Mouse (Mus musculus) frontal cortex, postnatal 14 days (tissue): ENCODE measurements at regions not wholly inside any gene's neighbourhood (a gene's known extent, or its start where the extent isn't known, plus 50 kb on each side); places are given as distances from the start of the nearest gene placed in this dataset.

ENCODE experiments used
- DNase-seq, 2 experiments: peaks; one replicate each; pipeline ENCODE4 v3.0.0; 2022; ENCODE audit warnings: low spot score in 2 of 2

DNA sequence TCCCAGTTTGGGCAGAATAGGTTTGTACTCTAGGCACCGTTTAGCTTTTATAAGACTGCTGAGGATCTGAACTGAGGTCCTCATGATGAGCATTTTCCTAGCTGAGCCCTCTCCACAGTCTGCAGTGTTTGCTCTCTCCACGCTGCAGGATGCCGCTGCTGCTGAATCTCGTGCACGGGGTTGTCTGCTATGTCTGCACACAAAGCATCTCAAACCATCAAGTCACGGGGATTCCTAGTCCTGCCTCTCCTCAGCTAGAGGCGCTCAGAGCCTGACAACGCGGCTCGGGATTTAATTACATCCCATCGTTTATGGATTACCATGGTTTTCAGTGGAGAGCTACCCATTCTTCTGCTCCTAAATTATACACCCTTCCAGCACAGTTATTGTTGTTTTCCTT, 175.6 kb downstream of the Rnf144b start:
- no peak for DNase-seq

DNA sequence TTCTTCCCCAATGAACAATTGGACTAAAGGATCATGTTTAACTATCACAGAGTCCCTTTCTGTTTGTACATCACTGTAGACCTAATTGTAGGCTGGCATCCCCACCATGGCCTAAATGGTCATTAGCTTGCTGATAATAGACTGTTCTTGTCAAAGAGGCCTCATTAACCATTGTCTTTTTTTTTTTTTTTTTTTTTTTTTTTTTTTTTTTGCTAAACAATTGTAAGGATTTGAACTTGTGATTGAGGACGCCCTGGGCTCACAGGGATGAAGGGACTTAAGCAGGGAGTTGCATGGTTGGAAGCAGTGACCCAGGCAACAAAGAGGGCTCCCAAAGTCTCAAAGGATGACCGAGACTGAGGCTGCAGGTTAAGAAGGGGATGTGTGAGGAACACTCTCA, 178.0 kb downstream of the Rnf144b start:
- no peak for DNase-seq

DNA sequence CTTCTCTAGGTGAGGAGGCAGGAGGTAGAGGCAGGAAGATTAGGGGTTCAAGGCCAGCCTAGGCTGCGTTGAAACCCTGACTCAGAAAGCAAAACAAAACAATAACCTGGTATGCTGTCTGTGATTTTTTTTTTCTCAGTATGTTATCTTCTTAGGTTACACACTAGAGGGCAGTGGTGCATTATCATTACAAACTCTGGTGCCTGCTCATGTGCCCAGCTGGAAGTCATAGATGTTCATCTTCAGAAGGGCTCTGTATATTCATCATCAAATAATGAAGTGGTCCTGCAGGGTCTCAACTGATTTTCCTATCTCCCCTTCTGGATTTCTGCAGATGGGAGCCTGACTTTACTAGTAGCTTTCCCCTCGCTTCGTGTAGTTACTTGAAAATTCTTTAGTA, 178.6 kb downstream of the Rnf144b start:
- no peak for DNase-seq

DNA sequence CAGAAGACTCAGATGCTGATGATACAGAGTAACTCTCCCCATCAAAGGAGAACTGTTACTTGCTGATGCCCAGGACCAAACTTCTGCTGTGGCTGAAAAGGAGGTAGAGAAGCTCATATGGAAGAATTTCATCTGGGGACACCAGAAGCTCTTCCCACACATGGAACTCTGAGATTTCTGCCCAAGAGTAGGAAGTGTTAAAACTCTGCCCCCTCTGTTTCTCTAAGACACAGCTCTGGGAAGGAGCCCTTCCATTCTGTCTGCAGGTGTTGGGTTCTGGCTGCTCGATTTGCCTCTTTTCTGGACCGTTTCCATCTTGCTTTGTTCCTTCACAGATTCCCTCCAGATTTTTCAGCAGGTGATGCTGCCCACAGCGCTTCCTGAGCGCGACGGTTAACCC, 187.0 kb downstream of the Rnf144b start:
- DNase-seq = no peak

DNA sequence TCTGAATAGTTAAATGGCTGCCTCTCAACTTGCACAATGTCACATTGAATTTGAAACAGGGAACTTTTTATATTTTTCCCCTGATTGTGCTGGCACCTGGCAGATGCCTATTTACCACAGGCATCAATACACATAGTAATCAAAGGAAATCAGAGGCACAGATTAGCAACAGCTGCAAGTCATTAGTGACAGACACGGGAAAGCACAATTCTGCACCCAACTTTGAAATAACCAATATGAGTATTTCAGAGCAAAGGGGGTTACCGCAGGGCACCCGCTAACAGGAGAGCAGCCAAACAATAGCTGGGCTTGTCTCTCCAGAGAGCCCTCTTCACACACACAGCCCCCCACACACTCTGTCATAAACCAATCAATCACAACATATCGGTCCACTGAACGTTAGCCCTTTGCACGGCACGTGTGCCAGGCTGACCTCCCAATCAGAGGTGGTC, 188.3 kb downstream of the Rnf144b start:
- no peak for DNase-seq

DNA sequence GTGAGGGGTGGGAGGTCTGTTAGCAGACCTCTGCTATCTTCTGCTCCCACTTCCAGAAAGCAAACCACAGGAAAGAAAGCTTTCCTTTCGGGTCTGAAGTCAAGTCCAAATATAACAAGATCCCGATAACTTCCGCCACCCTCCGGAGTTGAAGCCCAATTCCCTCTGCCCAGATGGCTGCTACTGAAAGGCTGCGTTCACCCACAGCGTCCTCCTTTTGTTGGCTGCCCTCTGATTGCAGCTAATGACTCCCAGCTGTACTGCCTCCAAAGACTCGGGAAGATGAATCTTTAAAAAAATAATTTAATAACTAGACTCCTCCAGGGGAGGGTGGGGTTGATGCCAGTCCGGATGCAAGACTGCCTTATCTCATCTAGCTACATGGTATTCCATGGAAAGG, 197.1 kb downstream of the Rnf144b start:
- no peak for DNase-seq

DNA sequence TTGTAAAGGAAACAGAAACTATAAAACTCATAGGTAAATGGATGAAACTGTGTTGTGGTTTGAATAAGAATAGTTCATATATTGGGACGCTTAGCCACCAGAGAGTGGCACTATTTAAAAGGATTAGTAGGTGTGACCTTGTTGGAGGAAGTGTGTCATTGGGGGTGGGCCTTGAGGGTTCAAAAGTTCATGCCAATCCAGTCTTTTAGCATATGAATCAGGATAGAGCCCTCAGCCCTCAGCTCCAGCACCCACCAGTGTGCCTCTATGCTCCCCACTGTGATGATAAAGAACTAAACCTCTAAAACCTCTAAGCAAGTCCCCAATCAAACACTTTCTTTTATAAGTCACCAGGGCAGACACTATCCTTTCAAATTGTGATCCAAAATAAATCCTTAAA, 199.4 kb downstream of the Rnf144b start:
- no peak for DNase-seq

DNA sequence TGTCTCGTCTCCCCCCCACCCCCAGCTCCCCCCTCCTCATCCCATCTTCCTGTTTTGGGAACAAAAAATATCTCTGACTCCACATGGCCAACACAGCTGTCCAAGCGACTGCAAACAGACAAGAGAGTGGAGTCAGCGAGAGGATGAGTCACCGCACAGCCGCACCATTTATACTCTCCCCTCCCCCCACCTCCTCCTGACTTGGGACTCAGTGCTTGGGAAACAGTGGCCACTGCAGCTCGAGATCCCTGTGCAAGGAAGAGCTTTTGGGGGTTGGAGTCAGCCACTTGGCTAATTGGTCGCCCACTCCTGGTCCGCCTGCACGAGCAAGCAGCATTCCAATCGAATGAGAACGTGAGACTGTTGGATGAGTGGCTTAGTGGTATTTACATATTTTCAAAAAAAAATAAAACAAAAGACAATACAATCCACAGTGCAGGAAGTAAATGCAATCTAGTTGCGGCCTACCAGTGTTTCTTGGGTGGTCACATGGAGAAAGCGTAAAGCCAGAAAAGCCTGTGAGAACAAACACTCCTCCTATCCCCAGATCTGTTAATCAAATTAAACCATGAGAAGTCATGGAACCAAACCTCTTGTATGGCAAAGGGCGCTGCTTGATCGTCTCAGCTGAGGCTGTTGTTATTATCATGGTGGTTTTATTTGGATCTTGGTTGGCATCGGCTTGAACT, 213.7 kb downstream of the Rnf144b start:
- peak; percentile 27 to 60 for DNase-seq

DNA sequence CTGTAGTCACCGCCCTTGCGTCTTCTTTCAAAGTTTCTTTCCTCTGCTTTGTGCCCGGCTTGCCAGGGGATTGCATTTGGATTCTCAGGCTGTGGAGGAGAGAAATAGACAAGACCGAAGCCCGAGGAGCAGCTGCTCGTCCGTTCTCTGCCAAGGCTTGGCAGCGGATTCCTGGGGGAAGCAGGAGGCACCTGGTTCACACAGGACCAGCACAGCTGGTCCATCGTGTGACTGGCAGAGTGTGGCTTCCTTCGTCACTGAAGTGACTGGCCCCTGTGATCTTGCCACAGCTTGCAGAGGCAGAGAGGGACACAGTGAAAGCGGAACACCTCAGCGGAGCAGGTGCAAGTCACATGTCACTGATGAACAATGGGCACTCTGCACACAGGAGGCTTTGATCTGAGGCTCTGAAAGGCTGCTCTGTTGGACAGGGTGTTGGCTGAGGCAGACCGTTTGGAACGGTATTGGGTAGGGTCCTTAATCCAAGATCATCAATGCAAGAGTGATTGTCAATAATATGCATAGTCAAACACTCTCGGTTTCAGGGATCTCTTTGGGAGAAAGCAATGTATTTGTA, 214.5 kb downstream of the Rnf144b start:
- peak; percentile 17 to 34 for DNase-seq

DNA sequence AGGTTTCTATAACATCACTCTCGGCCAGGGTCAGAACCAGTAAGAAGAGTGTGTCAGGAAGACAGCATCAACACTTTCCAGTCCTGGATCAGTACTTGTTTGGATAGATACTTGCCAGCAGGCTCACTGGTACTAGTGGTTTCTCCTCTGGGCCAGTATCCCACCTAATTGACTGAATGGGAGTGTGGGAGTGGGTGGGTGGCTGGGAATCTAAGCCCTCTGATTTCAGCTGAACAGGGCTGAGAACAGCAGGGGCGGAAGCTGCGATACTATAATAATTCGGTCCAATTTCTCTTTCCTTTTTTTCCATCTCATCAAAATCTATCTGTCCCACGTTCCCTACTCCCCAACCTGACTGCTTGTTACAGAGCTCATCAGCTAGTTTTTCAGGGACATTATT, 217.0 kb downstream of the Rnf144b start:
- DNase-seq = no peak

DNA sequence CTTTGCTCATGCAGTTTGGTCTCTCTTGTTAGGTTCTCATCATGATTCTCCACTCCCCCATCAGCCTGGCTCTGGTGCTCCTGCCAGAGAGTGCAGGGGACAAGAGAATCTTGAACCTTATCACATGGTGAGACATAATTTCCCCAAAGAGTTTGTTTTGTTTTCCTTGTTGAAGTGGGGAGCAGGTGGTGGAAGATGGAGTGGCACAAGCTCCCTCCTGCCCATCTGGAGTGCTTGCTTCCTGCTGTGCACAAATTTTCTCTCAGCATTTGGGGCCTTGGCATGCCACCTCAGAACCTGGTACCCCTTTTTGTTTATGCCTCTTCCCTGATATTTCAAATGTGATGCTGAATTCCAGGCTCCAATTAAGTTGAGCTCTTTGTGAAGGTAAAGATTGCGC, 219.9 kb downstream of the Rnf144b start:
- DNase-seq = no peak

DNA sequence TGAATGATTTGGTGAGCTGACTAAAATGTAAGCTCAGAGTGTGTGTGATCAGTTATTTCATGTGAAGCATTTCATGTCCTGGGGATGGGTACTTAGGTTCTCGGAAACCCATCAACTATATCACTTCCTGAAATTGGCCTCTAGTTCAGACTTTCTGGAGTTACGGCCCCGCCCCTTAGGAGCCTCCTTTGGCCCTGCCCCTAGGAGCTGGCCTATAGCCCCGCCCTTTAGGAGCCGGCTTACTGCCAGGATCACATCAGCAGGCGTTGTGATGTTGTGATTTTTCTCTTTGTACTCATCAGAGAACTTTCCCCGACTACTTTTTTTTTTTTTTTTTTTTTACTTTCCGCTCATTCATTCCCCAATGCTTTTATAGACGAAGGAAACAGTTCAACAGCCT, 223.1 kb downstream of the Rnf144b start:
- DNase-seq = no peak

DNA sequence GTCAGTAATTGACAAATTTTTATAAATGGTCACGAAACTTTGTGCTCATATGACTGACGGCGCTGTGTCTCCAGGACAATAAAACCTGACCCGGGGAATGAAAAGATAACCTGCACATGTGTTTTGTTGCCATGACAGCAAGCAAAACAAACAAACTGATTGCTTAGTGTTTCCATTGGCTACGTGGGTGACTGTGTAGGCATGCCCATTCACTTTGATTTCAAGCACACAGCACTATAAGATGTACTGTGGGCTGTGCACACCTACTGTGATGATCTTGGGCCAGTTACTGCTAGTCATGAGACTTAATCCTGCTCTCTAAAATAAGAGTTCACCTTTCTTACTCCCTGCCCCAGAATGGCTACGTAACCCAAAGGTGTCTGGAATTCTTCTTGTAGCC, 225.4 kb downstream of the Rnf144b start:
- DNase-seq = no peak

DNA sequence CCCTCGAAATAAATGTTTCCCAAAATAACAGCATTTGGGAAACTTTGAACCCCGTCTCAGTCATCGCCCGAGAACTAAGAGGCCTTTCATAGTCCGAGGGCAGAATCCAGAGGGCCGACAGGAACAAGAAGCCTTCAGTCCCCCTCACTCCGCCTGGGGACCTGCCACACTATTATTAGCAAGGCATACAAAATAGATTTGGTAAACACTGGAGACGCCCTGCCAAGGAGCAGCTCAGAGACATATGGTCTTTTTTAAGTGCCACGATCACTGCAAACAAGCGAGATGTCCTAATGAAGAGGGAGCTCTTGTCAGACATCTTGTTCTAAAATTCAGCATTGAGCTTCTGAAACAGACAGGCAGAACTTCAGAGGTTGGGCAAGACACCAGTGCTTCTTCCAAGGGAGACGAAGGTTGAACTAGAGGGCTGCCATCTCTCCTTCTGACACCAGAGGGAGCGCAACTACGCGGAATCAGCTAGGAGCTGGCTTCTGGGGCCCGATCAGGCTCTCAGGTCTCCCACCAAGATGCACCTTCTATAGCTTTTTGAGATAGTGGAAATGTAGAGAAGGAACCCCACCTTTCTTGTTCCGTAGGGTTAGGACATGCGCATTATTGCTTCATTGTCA, 226.2 kb downstream of the Rnf144b start:
- DNase-seq = peak; percentile 65 to 87

DNA sequence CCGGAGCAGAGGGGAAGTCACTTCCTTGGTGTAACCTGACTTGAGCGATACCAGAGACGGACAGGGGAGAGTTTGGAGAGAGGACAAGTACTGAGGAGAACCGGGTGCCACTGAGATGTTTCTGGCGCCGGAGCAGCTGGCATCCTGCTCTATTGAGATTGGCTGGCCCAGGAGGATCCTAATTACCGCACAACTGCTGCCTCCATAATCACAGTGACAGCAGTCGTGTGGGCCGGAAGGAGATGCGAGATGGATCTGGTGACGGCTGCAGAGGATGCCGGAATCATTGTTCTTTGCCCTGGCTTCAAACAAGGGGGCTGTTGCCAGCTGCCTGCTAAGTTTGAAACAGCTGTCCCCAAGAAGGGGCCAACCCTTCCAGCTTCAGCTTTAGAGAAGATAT, 232.0 kb downstream of the Rnf144b start:
- peak in 1 of 2 experiments; percentile 10 for DNase-seq

DNA sequence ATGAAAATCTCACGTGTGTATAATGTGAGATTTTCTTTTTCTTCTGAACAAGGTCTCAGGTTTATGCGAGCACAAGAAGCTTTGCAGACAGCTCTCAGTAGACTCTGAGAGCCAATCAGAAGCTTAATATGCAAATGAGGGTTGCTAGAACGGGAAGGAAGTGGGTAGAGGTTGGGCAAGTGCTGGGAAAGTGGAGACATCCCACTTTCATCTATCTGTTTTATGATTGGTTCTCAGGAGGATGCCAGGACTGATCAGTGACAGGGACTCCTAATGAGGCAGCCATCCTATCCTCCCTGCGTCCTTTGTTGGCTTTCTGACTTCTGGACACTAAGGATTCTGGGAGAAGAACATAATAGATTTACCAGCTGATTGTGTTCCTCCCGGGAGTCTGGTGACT, 232.7 kb downstream of the Rnf144b start:
- no peak for DNase-seq

DNA sequence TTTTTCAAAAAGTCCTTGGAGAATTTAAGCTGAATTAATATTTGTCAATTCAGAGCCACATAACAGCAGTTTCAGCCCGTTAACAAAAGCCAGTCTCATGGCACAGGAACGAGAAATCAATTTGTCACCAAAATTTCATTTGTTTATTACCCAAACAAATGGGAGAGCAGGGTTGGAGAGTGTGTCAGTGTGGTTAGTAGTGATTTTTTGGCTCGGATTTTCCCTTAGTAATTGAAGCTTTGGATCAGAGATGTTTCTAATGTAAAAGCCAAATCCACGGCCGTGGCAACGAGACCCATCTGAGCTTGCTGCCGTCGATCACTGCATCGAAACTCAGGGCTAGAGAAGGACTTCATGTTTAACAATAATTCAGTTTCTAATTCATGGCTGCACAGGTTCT, 236.5 kb downstream of the Rnf144b start:
- no peak for DNase-seq

DNA sequence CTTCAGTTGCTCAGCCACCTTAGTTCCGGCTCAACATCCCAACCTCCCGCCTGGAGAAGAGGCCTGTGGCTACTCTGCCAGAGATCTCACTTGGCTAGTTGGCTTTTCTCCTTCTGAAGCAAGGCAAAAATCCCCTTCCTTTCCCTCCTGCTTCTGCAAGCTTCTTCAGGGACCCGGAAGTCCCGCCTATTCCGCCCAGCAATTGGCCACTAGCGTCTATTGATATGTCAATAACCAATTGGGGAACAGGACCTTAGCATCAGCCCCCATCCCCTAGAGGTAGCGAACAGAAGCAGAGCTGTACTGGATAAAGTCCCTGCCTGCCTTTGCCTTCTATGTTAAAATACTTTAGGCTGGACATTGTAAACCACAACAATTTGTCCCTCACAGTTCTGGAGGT, 243.3 kb downstream of the Rnf144b start:
- no peak for DNase-seq

DNA sequence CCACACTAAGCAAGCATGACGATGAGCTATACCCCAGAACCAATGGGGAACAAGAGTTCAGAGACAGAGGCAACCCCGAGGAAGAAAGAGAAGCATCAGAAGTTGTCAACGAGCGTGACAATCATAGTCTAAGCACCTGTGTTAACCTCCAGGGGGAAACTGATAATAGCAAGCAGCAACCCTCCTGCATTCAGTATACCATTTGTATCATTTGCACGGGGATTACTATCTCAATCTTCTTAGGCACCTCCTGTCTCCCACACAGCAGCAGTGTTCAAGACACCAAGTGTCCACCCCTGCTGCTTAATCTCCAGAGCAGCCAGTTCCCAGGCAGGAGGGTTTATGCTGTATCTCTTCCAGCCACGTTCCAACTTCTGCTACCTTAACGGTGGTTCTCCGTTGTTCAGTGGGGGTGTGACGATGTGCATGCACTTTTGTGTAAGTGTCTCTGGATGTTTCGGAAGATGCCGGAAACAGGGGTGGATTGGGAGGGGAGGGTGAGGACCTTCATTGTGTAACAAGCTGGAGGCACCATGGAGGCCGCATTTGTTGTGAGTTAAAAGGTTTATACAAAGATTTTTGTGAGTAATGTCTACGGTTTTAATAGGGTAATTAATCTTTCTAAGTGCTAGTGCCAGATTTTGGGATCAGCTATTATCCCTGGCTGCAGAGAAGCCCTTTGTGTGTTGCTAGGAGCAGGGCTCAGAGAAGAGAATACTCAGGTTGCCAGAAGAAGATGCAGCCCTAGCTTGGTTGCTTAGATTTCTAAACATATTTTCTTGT, 245.8 kb downstream of the Rnf144b start:
- no peak for DNase-seq

DNA sequence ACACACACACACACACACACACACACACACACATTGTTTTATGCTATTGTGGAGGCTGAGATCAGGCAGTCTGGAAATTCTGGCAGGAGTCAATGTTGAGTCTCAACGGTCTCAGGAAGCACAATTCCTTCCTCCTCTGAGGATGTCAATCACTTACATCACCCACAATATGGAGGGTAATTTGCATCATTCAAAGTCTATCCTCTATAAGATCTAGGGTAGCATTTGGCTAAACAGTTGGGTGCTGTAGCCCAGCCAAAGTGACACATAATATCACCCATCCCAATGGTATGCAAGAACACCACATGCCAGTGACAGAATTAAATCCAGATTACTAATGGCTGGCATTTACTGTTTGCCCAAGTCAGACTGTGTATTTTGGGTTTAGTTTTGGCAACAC, 252.1 kb downstream of the Rnf144b start:
- no peak for DNase-seq

DNA sequence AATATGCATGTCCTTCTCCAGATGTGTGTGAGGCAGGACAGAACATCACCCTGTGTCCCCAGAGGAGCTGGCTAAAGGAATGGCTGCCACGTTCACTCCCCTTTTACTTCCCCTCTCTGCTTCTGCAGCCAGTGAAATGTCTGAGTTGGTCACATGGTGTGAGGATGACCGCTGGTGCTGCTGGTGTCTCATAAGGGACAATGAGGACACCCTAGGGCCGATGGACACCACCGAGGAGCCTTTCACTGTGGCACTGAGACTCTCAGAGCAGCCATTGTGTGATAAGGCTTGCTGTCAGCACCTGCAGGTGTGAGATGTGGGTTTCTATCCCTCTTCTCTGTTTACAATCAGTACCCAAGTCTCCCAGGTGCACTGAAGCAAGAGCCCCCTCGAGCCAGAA, 268.6 kb downstream of the Rnf144b start:
- DNase-seq = no peak

DNA sequence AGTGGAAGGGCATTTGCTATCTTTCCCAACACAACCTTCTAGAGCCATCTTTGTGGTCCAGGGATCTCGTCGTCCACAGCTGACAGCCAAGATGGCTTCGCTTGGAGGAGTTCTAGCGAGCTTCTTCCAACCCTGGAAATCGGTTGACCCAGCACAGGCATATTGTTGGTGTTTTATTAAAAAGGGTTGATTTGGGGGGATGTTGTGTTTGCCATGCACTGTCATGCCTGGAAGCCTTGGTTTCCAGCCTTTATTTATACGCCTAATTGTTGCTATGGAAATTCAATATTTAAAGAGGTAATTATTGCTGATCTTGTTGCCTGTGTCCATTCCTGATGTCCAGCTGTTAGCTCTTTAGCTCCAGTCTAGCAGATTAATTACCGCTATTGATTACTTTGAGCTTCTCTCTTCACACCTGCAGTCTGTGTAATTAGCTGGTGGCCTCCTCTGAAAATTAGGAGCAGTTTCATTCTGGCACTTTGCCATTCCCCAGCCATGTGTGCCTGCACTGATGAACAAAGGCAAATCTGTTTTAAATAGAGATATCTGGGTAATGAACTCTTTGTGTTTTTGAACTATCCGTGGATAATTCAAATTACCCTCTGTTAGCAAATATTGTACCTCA, 275.4 kb downstream of the Rnf144b start:
- DNase-seq = no peak
